Mouse (Mus musculus): Measurements from ENCODE around the gene Trpv4. TPM values are rescaled to one million over a fixed set of nuclear protein-coding genes. Genes with fewer than 3 reads are reported as not detected.

The Trpv4 gene
- polyA plus RNA-seq, 1 experiment from 2014 or later = 0.81 TPM

DNA sequence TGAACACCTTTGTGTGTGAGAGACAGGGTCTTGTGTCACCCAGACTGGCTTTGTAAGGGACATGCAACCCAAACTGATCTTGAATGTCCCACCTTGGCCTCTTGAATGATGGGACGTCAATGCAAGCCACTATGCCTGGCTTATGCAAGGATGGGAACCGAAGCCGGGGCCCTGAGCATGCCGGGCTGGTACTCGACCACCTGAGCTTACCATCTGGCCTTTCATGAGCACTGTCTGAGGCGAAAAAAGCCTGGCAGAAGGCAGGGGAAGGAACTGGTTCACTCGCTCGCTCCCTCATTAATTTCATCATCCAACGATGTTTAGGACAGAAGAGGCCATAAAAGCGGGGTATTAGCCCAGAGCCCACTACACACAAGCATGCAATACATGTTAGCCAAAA lies 17.4 kb downstream of the Trpv4 start:
- WGBS = 60% methylated on average over 10 of the region's 10 CpGs
- Histone ChIP-seq H3K9me3 (no peaks in the 10 kb centered on the region), H3K36me3 (no peaks in the 10 kb centered on the region), H3K4me2 (no peak overlapping the region), H3K27ac (replicated peaks) (no peak overlapping the region), H3K4me3 (no peak overlapping the region), H3K4me1 (replicated peaks) (peaks cover 13% of the 10 kb centered on the region), H3K27me3 (peaks cover 15% of the 10 kb centered on the region; the same call in 1 of the 2 replicates), H3K9ac (no peak overlapping the region)
- ATAC-seq (ENCODE audit: low read depth) = no peak

DNA sequence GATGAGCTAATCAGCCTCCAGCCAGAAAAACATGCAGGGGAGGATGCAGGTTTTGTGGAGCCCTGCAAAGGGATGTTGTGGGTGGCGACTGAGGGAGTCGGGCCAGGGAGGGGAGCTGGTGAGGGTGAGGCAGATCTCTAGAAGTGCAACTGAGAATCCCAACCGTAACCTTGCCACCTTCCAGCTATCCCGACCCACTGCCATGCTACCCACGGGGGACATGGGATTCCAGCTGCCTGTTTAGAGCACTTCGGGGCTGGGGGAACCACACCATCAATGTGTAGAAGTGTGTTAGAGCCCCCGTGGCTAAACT lies 18.6 kb downstream of the Trpv4 start:
- Histone ChIP-seq H3K9ac (no peak overlapping the region), H3K36me3 (no peaks in the 10 kb centered on the region), H3K4me3 (no peak overlapping the region), H3K4me2 (peak overlapping the region; percentile 48), H3K27me3 (peaks cover 15% of the 10 kb centered on the region; the same call in 1 of the 2 replicates), H3K9me3 (no peaks in the 10 kb centered on the region), H3K4me1 (replicated peaks) (peaks cover 13% of the 10 kb centered on the region), H3K27ac (replicated peaks) (no peak overlapping the region)
- 30% methylated on average over 7 of the region's 7 CpGs for WGBS
- 0 out of 2 replicates have a peak, but pooled peaks have one; percentile 9 for ATAC-seq (ENCODE audit: low read depth)

DNA sequence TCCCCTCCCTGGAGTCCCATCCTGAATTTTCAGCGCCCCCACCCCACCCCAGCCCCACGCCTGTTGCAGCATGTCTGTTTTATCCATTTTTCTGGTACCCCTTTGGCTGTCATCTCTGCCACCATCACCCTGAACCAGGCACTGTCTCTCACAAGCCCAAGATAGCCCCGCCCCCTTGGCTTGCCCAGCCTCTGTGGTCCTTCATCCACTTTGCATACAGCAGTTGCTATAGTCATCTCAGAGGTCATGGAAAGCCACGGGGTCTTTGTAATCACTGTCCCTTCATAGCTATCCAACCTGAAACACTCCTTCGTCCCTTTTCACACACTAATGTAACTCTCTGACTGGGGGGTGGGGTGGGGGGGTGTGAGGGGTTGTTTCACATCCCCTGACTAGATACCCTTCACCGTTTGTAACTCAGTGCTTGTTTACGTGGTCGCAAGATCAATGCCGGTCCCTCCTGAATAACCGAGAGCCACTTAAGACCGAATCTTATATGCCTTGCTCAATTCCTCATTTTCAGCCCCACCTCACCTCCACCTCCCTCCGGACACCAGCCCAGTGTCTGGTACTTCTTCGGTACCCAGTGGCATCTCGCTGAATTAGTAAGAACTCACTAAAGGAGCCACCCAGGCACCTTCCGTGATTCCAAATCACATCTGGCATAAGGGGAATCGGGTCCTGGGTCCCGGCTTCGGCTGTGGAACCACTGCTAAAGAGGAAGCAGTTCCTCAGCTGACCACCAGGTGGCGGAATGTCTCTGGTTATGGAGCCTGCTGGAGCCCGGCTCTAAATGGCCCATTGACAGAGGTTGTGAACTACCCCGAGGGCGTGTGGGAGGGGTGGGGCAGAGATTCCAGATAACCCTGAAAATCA lies 19.2 kb downstream of the Trpv4 start:
- no peak overlapping the region for H3K27ac ChIP-seq (replicated peaks)
- peak overlapping the region; percentile 15; the same call in 1 of the 2 replicates for H3K4me3 ChIP-seq
- peaks cover 13% of the 10 kb centered on the region for H3K4me1 ChIP-seq (replicated peaks)
- no peaks in the 10 kb centered on the region for H3K9me3 ChIP-seq
- no peaks in the 10 kb centered on the region for H3K36me3 ChIP-seq
- H3K27me3 ChIP-seq = peaks cover 15% of the 10 kb centered on the region; the same call in 1 of the 2 replicates
- peak overlapping the region; percentile 48 for H3K4me2 ChIP-seq
- H3K9ac ChIP-seq = peak overlapping the region; percentile 50
- 14% methylated on average over 22 of the region's 22 CpGs for WGBS
- ATAC-seq (ENCODE audit: low read depth) = peak; percentile 67

DNA sequence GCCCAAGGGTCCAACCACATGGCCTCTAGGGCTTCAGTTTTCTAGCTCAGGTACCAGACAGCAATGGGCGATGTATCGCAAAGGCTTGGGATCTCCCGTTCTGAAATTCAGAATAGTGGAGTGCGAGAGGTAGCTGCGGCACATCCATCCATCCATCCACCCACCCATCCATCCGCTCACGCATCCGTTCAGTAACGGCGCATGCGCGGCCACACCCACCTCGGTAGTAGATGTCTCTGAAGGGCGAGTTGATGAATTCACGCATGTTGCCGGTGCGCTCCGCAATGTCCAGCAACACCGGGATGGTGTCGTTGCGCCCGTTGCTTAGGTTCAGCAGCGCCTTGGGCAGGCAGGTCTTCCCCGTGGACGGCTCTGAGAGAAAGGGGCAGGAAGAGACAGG lies 22.1 kb downstream of the Trpv4 start:
- Histone ChIP-seq H3K4me1 (replicated peaks) (peaks cover 13% of the 10 kb centered on the region), H3K27me3 (peaks cover 12% of the 10 kb centered on the region; the same call in 1 of the 2 replicates), H3K9ac (no peak overlapping the region), H3K4me3 (no peak overlapping the region), H3K4me2 (no peak overlapping the region), H3K9me3 (no peaks in the 10 kb centered on the region), H3K36me3 (no peaks in the 10 kb centered on the region), H3K27ac (replicated peaks) (no peak overlapping the region)
- ATAC-seq (ENCODE audit: low read depth) = no peak
- 81% methylated on average over 25 of the region's 25 CpGs for WGBS

DNA sequence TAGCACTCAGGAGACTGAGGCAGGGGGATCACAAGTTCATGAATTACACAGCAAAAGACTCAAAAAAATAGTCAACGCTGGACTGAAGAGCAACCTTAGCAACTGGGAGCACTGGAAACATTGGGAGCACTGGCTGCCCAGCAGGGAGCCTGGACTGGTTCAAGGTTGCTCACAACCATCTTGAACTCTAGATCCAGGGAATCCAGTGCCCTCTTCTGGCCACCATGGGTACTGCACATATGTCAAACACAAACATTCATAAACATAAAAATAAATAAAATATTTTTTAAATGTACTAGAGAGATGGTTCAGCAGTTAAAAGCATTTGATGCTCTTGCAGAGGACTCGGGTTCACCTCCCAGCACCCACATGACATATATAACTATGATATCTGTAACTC lies 26.9 kb downstream of the Trpv4 start:
- Histone ChIP-seq H3K4me3 (no peak overlapping the region), H3K9ac (no peak overlapping the region), H3K27ac (replicated peaks) (no peak overlapping the region), H3K36me3 (no peaks in the 10 kb centered on the region), H3K27me3 (no peaks in the 10 kb centered on the region; the same call in 1 of the 2 replicates), H3K4me1 (replicated peaks) (no peaks in the 10 kb centered on the region), H3K4me2 (no peak overlapping the region), H3K9me3 (no peaks in the 10 kb centered on the region)
- 52% methylated on average over 2 of the region's 2 CpGs for WGBS
- ATAC-seq (ENCODE audit: low read depth) = no peak

DNA sequence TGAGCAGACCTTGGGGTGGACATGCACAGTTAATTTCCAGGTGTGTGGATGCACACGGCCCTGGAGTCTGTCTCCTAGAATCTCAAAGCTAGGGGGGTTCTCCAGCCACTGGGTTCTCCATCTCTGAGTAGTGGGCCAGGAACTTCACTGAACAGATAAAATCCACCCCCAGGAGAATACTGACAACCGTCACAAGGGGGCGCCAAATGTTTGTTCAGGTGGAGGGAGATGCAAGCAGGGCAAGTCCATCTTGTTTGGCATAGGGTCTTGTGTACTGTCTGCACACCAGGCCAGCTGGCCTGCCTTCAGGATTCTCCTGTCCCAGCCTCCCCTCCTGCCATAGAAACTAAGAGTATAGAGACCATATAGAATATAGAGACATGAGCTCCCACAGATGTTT lies 32.6 kb downstream of the Trpv4 start:
- WGBS = 20% methylated on average over 3 of the region's 3 CpGs
- no peaks in the 10 kb centered on the region for H3K27me3 ChIP-seq
- no peak overlapping the region for H3K4me2 ChIP-seq
- H3K27ac ChIP-seq (replicated peaks) = no peak overlapping the region
- no peak overlapping the region for H3K9ac ChIP-seq
- no peak overlapping the region for H3K4me3 ChIP-seq
- no peaks in the 10 kb centered on the region for H3K9me3 ChIP-seq
- H3K36me3 ChIP-seq = no peaks in the 10 kb centered on the region
- ATAC-seq (ENCODE audit: low read depth) = no peak
- H3K4me1 ChIP-seq (replicated peaks) = no peaks in the 10 kb centered on the region

DNA sequence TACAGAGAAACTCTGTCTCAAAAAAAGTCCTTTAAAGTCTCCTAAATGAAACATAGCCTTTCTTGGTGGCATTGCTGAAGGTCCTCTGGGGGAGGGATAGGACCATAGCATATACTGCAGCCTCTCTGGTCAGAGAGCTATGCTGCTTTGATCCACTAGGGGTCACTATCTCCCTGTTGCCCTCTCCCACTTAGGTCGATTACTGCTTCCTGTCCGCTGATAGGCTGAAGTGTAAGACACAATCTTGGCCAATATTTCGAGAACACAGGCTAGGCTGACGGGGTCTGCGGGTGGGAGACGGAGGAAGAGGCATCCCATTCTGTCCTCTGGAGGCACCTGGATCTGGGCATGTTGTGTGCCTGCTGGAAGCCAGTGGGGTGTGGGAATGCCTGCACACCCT lies 37.9 kb downstream of the Trpv4 start:
- no peak overlapping the region for H3K27ac ChIP-seq (replicated peaks)
- no peak overlapping the region for H3K9ac ChIP-seq
- H3K36me3 ChIP-seq = no peaks in the 10 kb centered on the region
- H3K4me1 ChIP-seq (replicated peaks) = no peaks in the 10 kb centered on the region
- H3K27me3 ChIP-seq = no peaks in the 10 kb centered on the region
- no peaks in the 10 kb centered on the region for H3K9me3 ChIP-seq
- H3K4me2 ChIP-seq = no peak overlapping the region
- WGBS = 40% methylated on average over 6 of the region's 6 CpGs
- ATAC-seq (ENCODE audit: low read depth) = no peak
- no peak overlapping the region for H3K4me3 ChIP-seq

DNA sequence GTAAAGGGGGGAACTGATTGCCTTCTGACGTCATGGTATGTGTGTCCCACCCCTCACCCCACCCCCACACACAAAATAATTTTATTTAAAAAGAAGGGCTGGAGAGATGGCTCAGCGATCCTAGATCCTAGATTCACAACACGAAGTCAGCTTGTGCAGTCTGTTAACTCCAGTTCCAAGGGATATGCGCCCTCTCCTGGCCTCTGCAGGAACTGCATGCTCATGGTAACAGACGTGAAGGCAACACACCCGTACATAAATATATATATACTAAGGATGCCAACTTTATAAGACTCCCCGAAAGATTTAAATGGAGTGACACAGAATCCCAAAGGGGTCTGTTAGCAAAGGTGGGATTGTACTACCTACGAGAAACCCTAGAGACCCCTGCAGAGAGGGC lies 39.4 kb downstream of the Trpv4 start:
- H3K36me3 ChIP-seq = no peaks in the 10 kb centered on the region
- H3K9me3 ChIP-seq = no peaks in the 10 kb centered on the region
- no peaks in the 10 kb centered on the region for H3K4me1 ChIP-seq (replicated peaks)
- H3K4me3 ChIP-seq = no peak overlapping the region
- H3K4me2 ChIP-seq = no peak overlapping the region
- H3K27me3 ChIP-seq = no peaks in the 10 kb centered on the region
- ATAC-seq (ENCODE audit: low read depth) = no peak
- WGBS = 28% methylated on average over 8 of the region's 8 CpGs
- no peak overlapping the region for H3K9ac ChIP-seq
- H3K27ac ChIP-seq (replicated peaks) = no peak overlapping the region

DNA sequence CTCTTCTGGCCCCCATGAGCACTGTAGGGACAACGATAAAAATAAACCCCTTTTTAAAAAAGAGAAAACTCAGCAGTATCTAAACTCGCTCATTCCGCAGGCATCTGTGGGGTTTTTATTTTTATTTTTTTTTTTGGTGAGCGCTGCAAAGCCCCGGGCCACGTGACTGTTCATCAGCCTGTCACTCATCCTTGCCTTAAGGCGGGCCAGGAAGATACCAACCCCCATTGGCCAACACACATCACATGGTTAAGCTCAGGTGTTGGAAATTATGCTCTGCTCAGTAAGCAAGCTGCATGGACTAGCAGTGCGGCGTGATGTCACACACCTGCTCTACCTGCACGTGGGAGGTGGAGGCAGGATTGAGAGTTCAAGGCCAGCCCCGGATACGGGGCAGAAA lies 40.4 kb downstream of the Trpv4 start:
- WGBS = 81% methylated on average over 12 of the region's 12 CpGs
- Histone ChIP-seq H3K27ac (replicated peaks) (no peak overlapping the region), H3K4me1 (replicated peaks) (peaks cover under 1% of the 10 kb centered on the region; the same call in 1 of the 2 replicates), H3K4me2 (no peak overlapping the region), H3K4me3 (no peak overlapping the region), H3K9ac (no peak overlapping the region), H3K9me3 (no peaks in the 10 kb centered on the region), H3K27me3 (no peaks in the 10 kb centered on the region), H3K36me3 (no peaks in the 10 kb centered on the region)
- ATAC-seq (ENCODE audit: low read depth) = no peak

DNA sequence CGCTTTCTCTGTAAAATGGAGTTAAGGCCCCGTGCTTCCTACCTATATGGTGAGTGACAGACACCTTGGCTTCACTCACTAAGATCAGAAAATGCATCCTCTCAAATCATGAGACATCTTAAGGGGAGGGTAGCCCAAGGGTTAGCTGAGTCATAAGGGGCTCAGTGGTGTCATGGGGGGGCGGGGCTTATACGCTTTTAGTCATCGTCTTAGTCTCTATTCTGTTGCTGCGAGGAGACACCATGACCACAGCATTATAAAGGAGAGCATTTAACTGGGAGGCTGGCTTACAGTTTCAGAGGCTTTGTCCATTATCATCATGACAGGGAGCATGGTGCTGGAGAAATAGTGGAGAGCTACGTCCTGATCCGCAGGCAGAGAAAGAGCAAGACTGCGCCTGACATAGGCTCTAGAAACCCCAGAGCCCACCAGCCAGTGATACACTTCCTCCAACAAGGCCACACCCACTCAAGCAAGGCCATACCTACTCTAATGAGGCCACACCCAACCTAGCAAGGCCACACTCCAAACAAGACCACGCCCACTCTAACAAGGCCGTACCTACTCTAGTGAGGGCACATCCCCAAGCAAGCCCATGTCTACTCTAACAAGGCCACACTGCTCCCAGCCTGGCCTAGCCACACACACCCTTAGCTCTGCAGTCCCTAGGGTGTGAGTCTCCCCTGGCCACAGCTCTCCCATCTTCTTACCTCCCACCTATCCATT lies 41.7 kb downstream of the Trpv4 start:
- no peak overlapping the region for H3K27ac ChIP-seq (replicated peaks)
- no peak; the same call in 1 of the 2 replicates for ATAC-seq (ENCODE audit: low read depth)
- no peak overlapping the region for H3K9ac ChIP-seq
- 75% methylated on average over 11 of the region's 11 CpGs for WGBS
- H3K27me3 ChIP-seq = no peaks in the 10 kb centered on the region
- H3K36me3 ChIP-seq = peaks cover 8% of the 10 kb centered on the region
- H3K4me2 ChIP-seq = no peak overlapping the region
- peaks cover 4% of the 10 kb centered on the region; the same call in 1 of the 2 replicates for H3K4me1 ChIP-seq (replicated peaks)
- H3K9me3 ChIP-seq = no peaks in the 10 kb centered on the region
- H3K4me3 ChIP-seq = no peak overlapping the region

DNA sequence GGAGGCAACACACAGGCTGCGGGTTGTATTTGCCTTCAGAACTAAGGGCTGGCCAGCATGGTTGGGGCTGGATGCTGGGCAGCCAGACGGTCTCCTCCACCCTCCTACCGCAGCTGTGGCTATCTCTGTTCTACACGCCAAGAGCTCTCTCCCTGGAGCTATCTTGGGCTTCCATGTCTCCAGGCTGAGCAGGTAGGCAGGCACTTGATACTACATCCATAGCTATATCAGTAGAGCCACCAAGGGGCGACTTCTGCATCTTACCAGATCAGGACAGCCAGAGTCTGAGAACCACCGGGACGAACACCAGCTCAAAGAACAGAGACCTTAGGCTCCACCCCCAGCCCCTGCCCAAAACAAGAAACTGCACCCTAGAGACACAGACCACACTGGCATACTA lies 43.4 kb downstream of the Trpv4 start:
- Histone ChIP-seq H3K27ac (replicated peaks) (no peak overlapping the region), H3K4me2 (no peak overlapping the region), H3K36me3 (peaks cover 15% of the 10 kb centered on the region), H3K27me3 (0 out of 2 replicates have a peak, but pooled peaks cover 4% of the 10 kb centered on the region), H3K4me3 (no peak overlapping the region), H3K9me3 (no peaks in the 10 kb centered on the region), H3K4me1 (replicated peaks) (peaks cover 9% of the 10 kb centered on the region), H3K9ac (no peak overlapping the region)
- WGBS = 69% methylated on average over 7 of the region's 7 CpGs
- no peak for ATAC-seq (ENCODE audit: low read depth)

DNA sequence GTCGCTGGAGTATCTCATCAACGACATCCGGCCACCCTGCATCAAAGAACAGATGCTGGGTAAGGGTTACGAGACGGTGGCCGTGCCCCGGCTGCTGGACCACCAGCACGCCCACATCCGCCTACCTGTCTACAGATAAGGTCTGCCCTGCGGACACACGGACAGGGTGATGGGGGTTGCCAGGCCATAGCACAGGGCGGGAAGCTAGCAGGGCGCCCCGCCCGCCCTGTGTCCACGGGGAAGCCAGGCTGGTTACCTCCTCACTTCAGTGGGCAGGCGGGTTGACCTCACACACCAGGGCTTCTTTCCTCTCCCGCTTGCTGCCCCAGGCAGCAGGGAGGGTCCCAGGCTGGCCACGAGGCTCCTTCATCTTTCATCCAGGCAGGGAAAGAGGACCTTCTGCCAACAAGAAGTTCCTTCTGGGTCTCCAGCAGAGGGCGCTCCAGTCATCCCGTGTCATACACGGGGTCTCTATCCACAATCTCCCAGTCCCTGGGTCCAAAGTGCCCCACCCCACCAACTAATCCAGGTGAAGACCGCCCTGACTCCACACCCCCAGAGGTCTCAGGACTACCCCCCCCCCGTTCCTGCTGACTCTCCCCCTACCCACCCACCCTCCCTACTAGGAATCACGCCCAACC lies 46.1 kb downstream of the Trpv4 start:
- Histone ChIP-seq H3K27ac (replicated peaks) (no peak overlapping the region), H3K27me3 (0 out of 2 replicates have a peak, but pooled peaks cover 6% of the 10 kb centered on the region), H3K9me3 (no peaks in the 10 kb centered on the region), H3K4me2 (no peak overlapping the region), H3K4me3 (no peak overlapping the region), H3K36me3 (peaks cover 15% of the 10 kb centered on the region), H3K9ac (no peak overlapping the region), H3K4me1 (replicated peaks) (peaks cover 36% of the 10 kb centered on the region)
- 77% methylated on average over 25 of the region's 25 CpGs for WGBS
- ATAC-seq (ENCODE audit: low read depth) = no peak
